Mouse (Mus musculus): ENCODE results near the gene Arl15. TPM values are rescaled to one million over a fixed set of nuclear protein-coding genes. Genes with fewer than 3 reads are reported as not detected.

The Arl15 gene
- polyA plus RNA-seq, 1 experiment, result 10.1 TPM

- Histone ChIP-seq H3K27ac (ENCODE audit: insufficient read depth, low read depth, low read length) (no peak overlapping the region), H3K4me1 (ENCODE audit: control insufficient read depth, insufficient read depth, low read length) (peaks cover 5% of the 10 kb centered on the region), H3K4me3 (ENCODE audit: insufficient read depth, low read length) (no peak overlapping the region)
- TF ChIP-seq CTCF (IDR thresholded peaks at IDR 0.05; ENCODE audit: low read depth, low read length) (no peak), POLR2A (IDR thresholded peaks at IDR 0.05; ENCODE audit: borderline replicate concordance, low read depth, low read length) (no peak)
These were observed 60.4 kb downstream of the Arl15 start for GRCm38 (mm10) chr13:113854551-113855312.

DNA sequence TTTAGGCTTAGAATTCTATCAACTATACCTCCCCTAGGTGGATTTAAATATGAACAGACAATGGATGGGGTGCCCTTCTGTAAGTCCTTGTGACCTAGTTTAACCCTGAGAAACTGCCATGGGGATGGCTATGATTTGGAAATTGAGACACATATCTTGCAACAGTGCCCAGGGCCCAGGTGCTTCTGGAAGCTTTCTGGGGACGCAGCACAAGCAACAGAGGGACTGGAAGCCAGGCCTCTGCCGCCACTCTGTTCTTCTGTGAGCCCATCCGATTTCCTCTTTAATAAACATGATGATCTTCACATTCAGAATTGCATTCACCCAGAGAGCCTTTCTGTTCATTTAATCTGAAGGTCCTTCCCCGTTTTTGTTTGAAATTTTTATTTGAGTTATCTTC, 62.6 kb downstream of the Arl15 start:
- no peak overlapping the region for H3K4me3 ChIP-seq (ENCODE audit: insufficient read depth, low read length)
- H3K4me1 ChIP-seq (ENCODE audit: control insufficient read depth, insufficient read depth, low read length), result peaks cover 5% of the 10 kb centered on the region
- TF ChIP-seq POLR2A (IDR thresholded peaks at IDR 0.05; ENCODE audit: borderline replicate concordance, low read depth, low read length), result no peak
- no peak for TF ChIP-seq CTCF (IDR thresholded peaks at IDR 0.05; ENCODE audit: low read depth, low read length)
- H3K27ac ChIP-seq (ENCODE audit: insufficient read depth, low read depth, low read length), result no peak overlapping the region

GRCm38 (mm10) chr13:113858667-113859391, 64.5 kb downstream of the Arl15 start:
- Histone ChIP-seq H3K4me1 (ENCODE audit: control insufficient read depth, insufficient read depth, low read length) (peaks cover 5% of the 10 kb centered on the region), H3K4me3 (ENCODE audit: insufficient read depth, low read length) (no peak overlapping the region), H3K27ac (ENCODE audit: insufficient read depth, low read depth, low read length) (no peak overlapping the region)
- TF ChIP-seq CTCF (IDR thresholded peaks at IDR 0.05; ENCODE audit: low read depth, low read length), result no peak
- no peak for TF ChIP-seq POLR2A (IDR thresholded peaks at IDR 0.05; ENCODE audit: borderline replicate concordance, low read depth, low read length)

GRCm38 (mm10) chr13:113859392-113859776, 65.1 kb downstream of the Arl15 start:
- Histone ChIP-seq H3K4me1 (ENCODE audit: control insufficient read depth, insufficient read depth, low read length) (peaks cover 5% of the 10 kb centered on the region), H3K4me3 (ENCODE audit: insufficient read depth, low read length) (no peak overlapping the region), H3K27ac (ENCODE audit: insufficient read depth, low read depth, low read length) (no peak overlapping the region)
- TF ChIP-seq CTCF (IDR thresholded peaks at IDR 0.05; ENCODE audit: low read depth, low read length) (no peak), POLR2A (IDR thresholded peaks at IDR 0.05; ENCODE audit: borderline replicate concordance, low read depth, low read length) (no peak)

DNA sequence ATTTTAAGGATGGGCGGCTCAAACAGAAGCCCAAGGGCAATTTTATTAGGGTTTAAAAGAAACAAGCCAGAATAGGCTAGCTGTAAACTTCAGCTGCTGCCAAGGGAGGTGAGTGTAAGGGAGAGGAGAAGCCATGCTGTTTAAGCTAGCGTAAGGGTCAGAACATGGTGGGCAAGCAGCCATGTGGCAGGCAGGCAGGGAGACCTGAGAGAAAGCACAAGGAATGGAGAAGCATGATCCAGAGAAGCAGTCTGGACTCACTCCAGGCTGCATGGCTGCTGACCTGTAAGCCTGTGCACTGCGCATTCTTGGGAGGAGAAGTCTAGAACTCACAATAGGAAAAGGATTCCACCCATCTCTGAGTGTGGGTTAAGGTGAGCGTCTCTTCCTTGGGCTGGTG, 66.5 kb downstream of the Arl15 start:
- no peaks in the 10 kb centered on the region for H3K4me1 ChIP-seq (ENCODE audit: control insufficient read depth, insufficient read depth, low read length)
- H3K27ac ChIP-seq (ENCODE audit: insufficient read depth, low read depth, low read length), result no peak overlapping the region
- H3K4me3 ChIP-seq (ENCODE audit: insufficient read depth, low read length), result no peak overlapping the region
- TF ChIP-seq CTCF (IDR thresholded peaks at IDR 0.05; ENCODE audit: low read depth, low read length), result no peak
- TF ChIP-seq POLR2A (IDR thresholded peaks at IDR 0.05; ENCODE audit: borderline replicate concordance, low read depth, low read length), result no peak

DNA sequence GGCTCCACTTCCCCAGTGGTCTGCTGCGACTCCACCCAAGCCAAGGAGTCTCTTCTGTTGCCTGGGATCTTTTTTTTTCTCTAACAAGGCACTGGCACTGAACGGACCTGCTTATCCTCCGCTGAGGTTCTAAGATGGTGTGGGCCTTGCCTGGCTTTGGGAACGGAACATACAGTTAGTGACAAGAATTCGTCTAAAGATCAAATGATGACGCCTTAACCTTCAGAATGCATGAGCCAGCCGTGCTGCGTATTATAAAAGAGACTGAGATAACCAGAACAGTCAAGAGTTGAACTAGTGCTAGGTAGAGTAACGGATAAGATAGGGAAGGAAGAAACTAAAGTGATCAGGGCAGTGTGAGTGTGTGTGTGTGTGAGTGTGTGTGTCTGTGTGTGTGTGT, 66.9 kb downstream of the Arl15 start:
- Histone ChIP-seq H3K27ac (ENCODE audit: insufficient read depth, low read depth, low read length) (no peak overlapping the region), H3K4me3 (ENCODE audit: insufficient read depth, low read length) (no peak overlapping the region), H3K4me1 (ENCODE audit: control insufficient read depth, insufficient read depth, low read length) (no peaks in the 10 kb centered on the region)
- no peak for TF ChIP-seq POLR2A (IDR thresholded peaks at IDR 0.05; ENCODE audit: borderline replicate concordance, low read depth, low read length)
- TF ChIP-seq CTCF (IDR thresholded peaks at IDR 0.05; ENCODE audit: low read depth, low read length), result no peak

- H3K4me3 ChIP-seq (ENCODE audit: insufficient read depth, low read length), result no peak overlapping the region
- no peak overlapping the region for H3K27ac ChIP-seq (ENCODE audit: insufficient read depth, low read depth, low read length)
- TF ChIP-seq CTCF (IDR thresholded peaks at IDR 0.05; ENCODE audit: low read depth, low read length), result no peak
- TF ChIP-seq POLR2A (IDR thresholded peaks at IDR 0.05; ENCODE audit: borderline replicate concordance, low read depth, low read length), result no peak
- no peaks in the 10 kb centered on the region for H3K4me1 ChIP-seq (ENCODE audit: control insufficient read depth, insufficient read depth, low read length)
These were observed 68.6 kb downstream of the Arl15 start for GRCm38 (mm10) chr13:113862951-113863350.

DNA sequence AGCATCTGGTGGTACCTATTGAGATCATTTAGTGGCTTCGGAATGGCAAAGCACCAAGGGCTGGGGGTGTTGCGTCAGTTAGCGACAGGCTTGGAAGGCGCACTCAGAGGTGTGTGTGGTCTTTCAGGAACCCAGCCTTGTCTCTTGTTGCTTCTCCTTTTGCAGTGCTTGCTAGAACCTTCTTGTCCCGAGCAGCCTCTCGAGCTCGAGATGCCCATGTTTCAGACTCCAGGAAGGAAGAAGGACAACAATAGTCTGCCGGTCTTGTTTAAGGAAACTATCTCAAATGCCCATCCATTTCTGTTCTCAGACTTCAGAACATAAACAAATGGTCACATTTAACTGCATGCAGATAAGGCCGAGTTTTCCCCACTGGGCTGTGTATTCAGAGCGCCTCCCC, 69.4 kb downstream of the Arl15 start:
- no peak overlapping the region for H3K4me3 ChIP-seq (ENCODE audit: insufficient read depth, low read length)
- TF ChIP-seq CTCF (IDR thresholded peaks at IDR 0.05; ENCODE audit: low read depth, low read length) (no peak), POLR2A (IDR thresholded peaks at IDR 0.05; ENCODE audit: borderline replicate concordance, low read depth, low read length) (no peak)
- H3K27ac ChIP-seq (ENCODE audit: insufficient read depth, low read depth, low read length), result no peak overlapping the region
- H3K4me1 ChIP-seq (ENCODE audit: control insufficient read depth, insufficient read depth, low read length), result no peaks in the 10 kb centered on the region

GRCm38 (mm10) chr13:113864278-113864677, 70.0 kb downstream of the Arl15 start:
- TF ChIP-seq POLR2A (IDR thresholded peaks at IDR 0.05; ENCODE audit: borderline replicate concordance, low read depth, low read length) (no peak), CTCF (IDR thresholded peaks at IDR 0.05; ENCODE audit: low read depth, low read length) (no peak)
- H3K4me3 ChIP-seq (ENCODE audit: insufficient read depth, low read length), result no peak overlapping the region
- H3K27ac ChIP-seq (ENCODE audit: insufficient read depth, low read depth, low read length), result no peak overlapping the region
- H3K4me1 ChIP-seq (ENCODE audit: control insufficient read depth, insufficient read depth, low read length), result no peaks in the 10 kb centered on the region

DNA sequence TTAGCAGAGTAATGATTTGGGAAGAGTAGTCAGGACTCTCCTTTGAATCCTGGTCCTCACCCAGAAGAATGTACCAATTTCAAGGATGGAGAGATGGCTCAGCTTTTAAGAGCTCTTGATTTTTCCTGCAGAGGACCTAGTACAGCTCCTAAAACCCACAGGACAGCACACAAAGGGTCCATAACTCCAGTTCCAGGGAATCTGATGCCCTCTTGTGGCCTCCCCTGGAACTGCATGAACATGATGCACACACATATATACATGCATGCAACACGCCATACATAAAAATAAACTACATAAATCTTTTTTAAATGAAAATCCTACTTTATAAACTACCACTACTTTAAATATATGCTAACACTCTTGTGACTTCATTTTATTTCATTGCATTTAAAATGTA, 70.6 kb downstream of the Arl15 start:
- peaks cover 5% of the 10 kb centered on the region; the same call in 1 of the 2 replicates for H3K4me1 ChIP-seq (ENCODE audit: control insufficient read depth, insufficient read depth, low read length)
- no peak for TF ChIP-seq POLR2A (IDR thresholded peaks at IDR 0.05; ENCODE audit: borderline replicate concordance, low read depth, low read length)
- TF ChIP-seq CTCF (IDR thresholded peaks at IDR 0.05; ENCODE audit: low read depth, low read length), result peak; percentile 71

More for the DNA sequence above, 70.6 kb downstream of the Arl15 start:
- H3K4me3 ChIP-seq (ENCODE audit: insufficient read depth, low read length), result no peak overlapping the region
- no peak overlapping the region for H3K27ac ChIP-seq (ENCODE audit: insufficient read depth, low read depth, low read length)
